Mouse (Mus musculus) hindbrain, embryonic 14.5 days (tissue): Measurements from ENCODE around the gene Rce1. TPM values are rescaled to one million over a fixed set of nuclear protein-coding genes. Genes with fewer than 3 reads are reported as not detected.

ENCODE experiments used
- ATAC-seq: fragments of 200-750 bp; cut with Nextera tagmentation; 2 replicates; pipeline ENCODE4 v1.8.0; 2017; ENCODE audit warnings: moderate number of reproducible peaks, mild to moderate bottlenecking, moderate TSS enrichment, moderate library complexity; ENCODE audit not compliant: low FRiP score
- DNase-seq: peaks from one replicate; pipeline ENCODE4 v3.0.0-alpha.2; 2015; ENCODE audit warnings: low spot score
- H3K27ac ChIP-seq: fragments of 300-500 bp; sonication (generic); 2 replicates; pipeline ENCODE4 v1.5.1; 2014; ENCODE audit warnings: mild to moderate bottlenecking, moderate library complexity
- H3K27me3 ChIP-seq: fragments of 300-500 bp; sonication (generic); 2 replicates; pipeline ENCODE4 v1.6.1; 2014; ENCODE audit warnings: mild to moderate bottlenecking, low read length, mixed read lengths; ENCODE audit not compliant: control insufficient read depth, insufficient read depth
- H3K36me3 ChIP-seq: fragments of 300-500 bp; sonication (generic); replicated peaks from 2 replicates; pipeline ENCODE4 v1.6.1; 2014; ENCODE audit not compliant: control insufficient read depth, insufficient read depth
- H3K4me1 ChIP-seq: fragments of 300-500 bp; sonication (generic); replicated peaks from 2 replicates; pipeline ENCODE4 v1.6.1; 2014; ENCODE audit warnings: antibody characterized with exemption, low read length, mixed read lengths; ENCODE audit not compliant: control insufficient read depth, insufficient read depth
- H3K4me2 ChIP-seq: fragments of 300-500 bp; sonication (generic); replicated peaks from 2 replicates; pipeline ENCODE4 v1.6.1; 2014; ENCODE audit warnings: mild to moderate bottlenecking, moderate library complexity
- H3K4me3 ChIP-seq: fragments of 300-500 bp; sonication (generic); replicated peaks from 2 replicates; pipeline ENCODE4 v1.5.1; 2014; ENCODE audit warnings: mild to moderate bottlenecking, low read length
- H3K9ac ChIP-seq: fragments of 300-500 bp; sonication (generic); 2 replicates; pipeline ENCODE4 v1.6.1; 2014
- H3K9me3 ChIP-seq: fragments of 300-500 bp; sonication (generic); 2 replicates; pipeline ENCODE4 v1.6.1; 2016; ENCODE audit warnings: low read length; ENCODE audit not compliant: control insufficient read depth
- WGBS: fragments of 180-500 bp; shearing (Covaris S2); extraction: QIAGEN DNeasy Blood & Tissue Kit; methylation state at CpG from one replicate; pipeline ENCODE4 v1.1.7; 2014; 5-methylcytosine and 5-hydroxymethylcytosine counted together
- microRNA-seq: library from miRNA; unstranded; fragments of <30 nt; microRNA quantifications from one replicate; pipeline ENCODE4, GENCODE M21; 2016
- polyA plus RNA-seq: library from polyadenylated mRNA; unstranded; fragments of >200 nt; fragmentation: Nextera tagmentation; extraction: Ambion mirVana; gene quantifications from 2 replicates; pipeline ENCODE4 v1.2.1, GENCODE M21; 2014

The Rce1 gene
- polyA plus RNA-seq, 1 experiment from 2014 or later, result 53.3 TPM

- 67% methylated on average over 2 of the region's 2 CpGs for WGBS
- no peak for DNase-seq
- Histone ChIP-seq H3K4me3 (no peak overlapping the region), H3K4me1 (no peaks in the 10 kb centered on the region), H3K4me2 (no peak overlapping the region), H3K36me3 (no peaks in the 10 kb centered on the region), H3K27me3 (no peaks in the 10 kb centered on the region), H3K27ac (no peak overlapping the region), H3K9me3 (no peaks in the 10 kb centered on the region), H3K9ac (no peak overlapping the region)
- ATAC-seq, result no peak
These were observed 41.6 kb downstream of the Rce1 start for GRCm38 (mm10) chr19:4583856-4584255.

- 86% methylated on average over 5 of the region's 5 CpGs for WGBS
- H3K27ac ChIP-seq, result no peak overlapping the region
- no peaks in the 10 kb centered on the region for H3K4me1 ChIP-seq
- H3K4me3 ChIP-seq, result no peak overlapping the region
- H3K27me3 ChIP-seq, result no peaks in the 10 kb centered on the region
- no peak overlapping the region for H3K4me2 ChIP-seq
- no peaks in the 10 kb centered on the region for H3K36me3 ChIP-seq
- no peak for ATAC-seq
- no peak for DNase-seq
- no peaks in the 10 kb centered on the region for H3K9me3 ChIP-seq
- H3K9ac ChIP-seq, result no peak overlapping the region
These were observed 46.1 kb downstream of the Rce1 start for GRCm38 (mm10) chr19:4579296-4579695.

- no peak for DNase-seq
- no peak for ATAC-seq
- H3K4me3 ChIP-seq, result no peak overlapping the region
- no peak overlapping the region for H3K27ac ChIP-seq
- no peak overlapping the region for H3K4me2 ChIP-seq
- no peaks in the 10 kb centered on the region for H3K36me3 ChIP-seq
- H3K9me3 ChIP-seq, result no peaks in the 10 kb centered on the region
- no peak overlapping the region for H3K9ac ChIP-seq
- no peaks in the 10 kb centered on the region for H3K4me1 ChIP-seq
- WGBS, result 75% methylated on average over 2 of the region's 2 CpGs
- no peaks in the 10 kb centered on the region for H3K27me3 ChIP-seq
These were observed 46.6 kb downstream of the Rce1 start for GRCm38 (mm10) chr19:4578799-4579198.

- Histone ChIP-seq H3K9ac (no peak overlapping the region), H3K27me3 (no peaks in the 10 kb centered on the region), H3K4me2 (no peak overlapping the region), H3K36me3 (no peaks in the 10 kb centered on the region), H3K9me3 (no peaks in the 10 kb centered on the region), H3K4me1 (no peaks in the 10 kb centered on the region), H3K4me3 (no peak overlapping the region), H3K27ac (no peak overlapping the region)
- ATAC-seq, result no peak
- DNase-seq, result no peak
- 85% methylated on average over 1 of the region's 1 CpGs for WGBS
These were observed 52.2 kb downstream of the Rce1 start for GRCm38 (mm10) chr19:4573241-4573640.

Small RNAs within 50 kb of the gene (microRNA-seq; reads per million reads assigned to microRNA genes)
- not detected for gene Mir6986

Other genes starting within 250 kb of the Rce1 start
- 37.3 and 40.7 TPM in 2 replicates for gene Kdm2a, start 227.4 kb downstream of the Rce1 start, polyA plus RNA-seq
- gene Rhod, start 186.2 kb downstream of the Rce1 start, polyA plus RNA-seq, result 5.8 and 7.2 TPM in 2 replicates
- 4.1 and 5.9 TPM in 2 replicates for gene Syt12, start 148.2 kb downstream of the Rce1 start, polyA plus RNA-seq
- gene 2010003K11Rik, start 127.1 kb downstream of the Rce1 start, polyA plus RNA-seq, result not detected in 2 replicates
- gene Pcx, start 115.2 kb downstream of the Rce1 start, polyA plus RNA-seq, result 27.5 and 31.3 TPM in 2 replicates
- gene Lrfn4, start 10.0 kb downstream of the Rce1 start, polyA plus RNA-seq, result 17.9 and 18.9 TPM in 2 replicates
- gene Gm960, start 73.0 kb upstream of the Rce1 start, polyA plus RNA-seq, result 5.4 and 6.3 TPM in 2 replicates
- 38.3 and 38.4 TPM in 2 replicates for gene Sptbn2, start 85.5 kb upstream of the Rce1 start, polyA plus RNA-seq
- gene Rbm4b, start 130.9 kb upstream of the Rce1 start, polyA plus RNA-seq, result 132 and 136 TPM in 2 replicates
- gene Rbm4, start 168.3 kb upstream of the Rce1 start, polyA plus RNA-seq, result 78.9 and 82.7 TPM in 2 replicates
- gene Gm21992, start 186.0 kb upstream of the Rce1 start, polyA plus RNA-seq, result 8.6 and 10.5 TPM in 2 replicates
- gene Rbm14, start 186.0 kb upstream of the Rce1 start, polyA plus RNA-seq, result 56.3 and 62.8 TPM in 2 replicates
- gene Ccs, start 213.7 kb upstream of the Rce1 start, polyA plus RNA-seq, result 31.9 and 41.4 TPM in 2 replicates
- gene Ccdc87, start 213.7 kb upstream of the Rce1 start, polyA plus RNA-seq, result 0.71 and 0.81 TPM in 2 replicates
- 68.8 and 74.4 TPM in 2 replicates for gene Ctsf, start 229.5 kb upstream of the Rce1 start, polyA plus RNA-seq